Mouse (Mus musculus) small intestine, adult 2 months (tissue): ENCODE measurements around the gene Rps6kc1.

Experiments used
- CTCF ChIP-seq: fragments of 200-500 bp; IDR thresholded peaks from 2 replicates; pipeline ENCODE4 v1.5.1; 2012; ENCODE audit warnings: low read depth, mild to moderate bottlenecking, control low read depth, inconsistent platforms, low read length, moderate library complexity, mixed read lengths; ENCODE audit not compliant: insufficient replicate concordance, insufficient read length; ENCODE audit errors: extremely low read depth
- POLR2A ChIP-seq: fragments of 200-500 bp; IDR thresholded peaks from 2 replicates; pipeline ENCODE4 v1.6.1; 2012; ENCODE audit warnings: low read depth, mild to moderate bottlenecking, control low read depth, inconsistent platforms, low read length, moderate library complexity

GRCm38 (mm10) chr1:190806817-190807216 is 104.8 kb downstream of the Rps6kc1 start:
- TF ChIP-seq POLR2A (no peak), CTCF (no peak)
